Mouse (Mus musculus): Measurements from ENCODE around the gene Casp3. TPM values are rescaled to one million over a fixed set of nuclear protein-coding genes. Genes with fewer than 3 reads are reported as not detected.
"Not testable (repeated sequence)": the region's sequence is repeated elsewhere in the genome, so short reads cannot be mapped to it uniquely, and the experiment has no call there.

The Casp3 gene
- 1 to 10 TPM; 1.8 to 3.7 (median 2.3) TPM for total RNA-seq (2022)

DNA sequence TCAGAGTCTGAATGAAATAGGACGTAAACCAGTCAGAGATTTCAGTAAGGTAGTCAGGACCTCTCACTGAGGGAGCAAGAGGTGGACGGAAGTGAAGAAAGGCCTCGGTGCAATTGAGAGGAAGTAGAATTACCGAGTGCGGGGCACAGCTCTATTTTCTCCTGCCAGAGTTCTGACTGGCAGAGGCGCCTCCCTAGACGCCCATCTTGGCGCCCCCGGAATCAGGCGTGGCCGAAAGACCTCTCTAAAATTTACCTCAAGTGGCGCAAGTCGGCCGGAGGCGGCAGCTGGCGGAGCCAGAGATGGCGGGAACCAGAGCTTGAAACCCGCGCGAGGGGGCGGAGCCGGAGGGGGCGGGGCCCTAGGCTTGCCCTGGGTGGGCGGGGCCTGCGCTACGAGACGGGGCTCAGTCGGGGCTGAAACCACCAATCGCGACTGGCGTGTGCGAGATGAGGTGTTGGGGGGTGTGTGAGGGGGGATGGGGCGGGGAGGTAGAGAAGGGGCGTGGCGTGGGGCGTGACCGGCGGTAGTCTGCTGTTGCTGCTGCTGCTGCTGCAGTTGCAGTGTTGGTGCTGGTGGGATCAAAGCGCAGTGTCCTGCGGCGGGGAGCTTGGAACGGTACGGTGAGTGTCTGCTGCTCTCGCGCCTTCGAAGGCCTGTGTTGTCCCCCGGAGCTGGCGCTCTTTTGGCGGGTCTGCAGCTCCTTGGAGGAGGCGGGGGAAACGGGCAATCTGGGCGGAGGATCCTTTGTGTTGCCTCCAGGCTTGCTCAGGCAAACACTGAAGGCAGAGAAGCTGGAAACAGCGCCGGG, at the start of gene Casp3, which contains the start of gene Primpol:
TSS of gene Casp3 (plus strand) at position 413 of the 811 bp plus-strand sequence.
TSS of gene Primpol (minus strand) at position 334 of the 811 bp plus-strand sequence.
- DNase-seq (ENCODE audit: low spot score) = peak; percentile 94

DNA sequence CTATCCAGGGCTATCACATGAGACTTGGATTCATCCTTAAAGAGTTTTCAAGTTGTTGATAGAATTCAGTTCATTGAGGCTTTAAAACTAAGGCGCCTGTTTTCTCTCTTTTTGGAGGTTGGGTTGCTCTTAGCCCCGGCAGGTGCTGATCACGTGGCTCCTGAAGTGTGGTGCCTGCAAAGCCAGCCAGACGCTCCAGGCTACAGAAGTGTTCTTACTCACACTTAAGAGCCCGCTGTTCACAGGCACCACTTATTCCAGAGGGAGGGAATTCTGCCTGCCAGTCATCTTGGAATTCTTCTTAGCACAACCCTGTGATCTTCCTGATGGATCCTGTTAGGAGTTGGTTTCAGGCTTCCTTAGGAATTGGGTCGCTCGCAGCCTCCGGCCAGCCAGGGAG, 49.1 kb upstream of the Casp3 start:
- DNase-seq (ENCODE audit: low spot score) = no peak

DNA sequence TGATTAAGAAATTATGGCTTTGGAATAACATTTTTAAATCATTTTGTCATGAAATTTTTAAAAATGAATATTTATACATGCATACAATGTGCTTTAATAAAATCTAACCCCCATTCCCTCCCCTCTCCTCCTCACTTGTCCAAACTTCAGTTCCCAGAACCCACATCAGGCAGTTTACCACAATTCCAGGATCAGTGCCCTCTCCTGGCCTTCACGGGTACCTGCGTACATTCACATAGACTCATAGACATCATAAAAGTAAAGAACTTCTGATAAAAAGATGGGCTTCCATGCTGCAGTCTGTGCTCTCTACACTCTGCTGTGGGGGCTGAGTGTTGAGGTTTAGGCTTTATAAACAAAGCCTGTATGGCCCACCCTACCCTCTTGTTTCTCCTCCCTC, 48.1 kb upstream of the Casp3 start:
- no peak for DNase-seq (ENCODE audit: low spot score)

DNA sequence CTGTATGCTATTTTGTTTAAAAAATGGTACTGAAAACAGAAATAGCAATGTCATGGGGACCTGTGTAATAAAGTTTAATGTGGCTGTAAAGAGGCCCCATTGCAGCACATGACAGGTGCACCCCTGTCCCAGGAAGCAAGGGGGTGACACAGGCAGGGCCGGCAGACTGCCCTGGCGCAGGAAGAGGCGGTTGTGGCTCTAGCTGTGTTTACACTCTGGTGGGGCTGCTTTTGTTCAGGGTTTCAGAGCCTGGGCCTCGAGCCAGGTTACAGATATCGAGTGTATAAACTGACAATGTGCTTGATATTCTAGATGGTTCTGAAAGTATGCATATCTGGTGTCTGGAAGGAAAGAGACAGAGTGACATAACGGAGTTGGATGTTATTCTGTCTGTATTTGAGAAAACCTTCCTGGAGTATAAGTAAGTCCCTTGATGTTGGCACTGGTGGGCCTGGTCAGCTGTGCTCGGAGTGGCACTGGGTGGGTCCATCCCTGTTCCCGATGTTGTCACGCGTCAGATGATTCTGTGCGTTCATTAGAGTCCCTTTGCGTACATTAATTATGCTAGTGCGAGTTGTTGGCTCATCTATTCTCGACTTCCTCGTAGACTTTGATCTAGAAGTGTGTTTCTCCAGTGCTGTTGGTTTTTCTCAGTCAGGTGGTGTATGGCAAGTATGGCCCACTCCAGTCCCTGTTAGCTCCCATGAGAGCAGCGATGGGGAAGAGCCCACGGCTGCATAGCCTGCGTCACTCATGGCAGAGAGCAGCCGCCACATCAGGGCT, 47.2 kb upstream of the Casp3 start:
- DNase-seq (ENCODE audit: low spot score) = no peak

DNA sequence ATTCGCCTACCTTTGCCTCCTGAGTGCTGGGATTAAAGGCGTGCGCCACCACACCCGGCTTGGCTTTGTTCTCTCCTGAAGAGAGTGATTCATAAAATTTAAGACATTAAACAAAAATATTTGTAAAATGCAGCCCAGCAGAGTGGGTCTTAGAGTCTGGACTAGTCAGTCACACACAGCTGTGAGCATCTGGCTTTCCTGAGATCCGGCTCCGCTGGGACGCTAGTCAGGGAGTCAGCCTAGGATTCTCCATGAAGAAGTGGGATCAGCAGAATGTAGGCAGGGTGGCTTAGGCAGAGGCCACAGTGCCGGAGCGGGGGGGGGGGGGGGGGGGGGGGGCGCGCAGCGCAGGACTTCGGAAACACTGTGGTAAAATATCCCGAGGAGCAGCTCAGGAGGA, 46.4 kb upstream of the Casp3 start:
- peak; percentile 11 for DNase-seq (ENCODE audit: low spot score)

DNA sequence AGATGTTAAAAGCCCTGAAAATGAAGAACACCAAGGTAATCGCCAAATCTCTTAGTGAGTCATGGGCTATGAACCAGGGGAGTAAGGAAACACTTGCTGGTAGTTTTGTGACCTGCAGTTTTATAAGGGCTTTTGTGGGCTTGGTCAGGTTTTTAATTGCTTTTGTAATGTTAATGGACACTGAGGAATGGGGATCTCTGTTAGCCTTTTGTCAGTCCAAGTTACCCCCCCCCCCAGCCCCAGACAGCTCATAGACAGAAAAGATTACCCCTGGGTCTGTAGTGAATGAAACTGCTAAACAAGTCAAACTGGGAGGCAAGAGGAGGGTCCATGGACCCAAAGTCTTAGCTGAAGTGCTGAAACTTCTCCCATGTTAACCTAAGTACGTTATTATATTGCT, 43.6 kb upstream of the Casp3 start:
- DNase-seq (ENCODE audit: low spot score) = no peak

DNA sequence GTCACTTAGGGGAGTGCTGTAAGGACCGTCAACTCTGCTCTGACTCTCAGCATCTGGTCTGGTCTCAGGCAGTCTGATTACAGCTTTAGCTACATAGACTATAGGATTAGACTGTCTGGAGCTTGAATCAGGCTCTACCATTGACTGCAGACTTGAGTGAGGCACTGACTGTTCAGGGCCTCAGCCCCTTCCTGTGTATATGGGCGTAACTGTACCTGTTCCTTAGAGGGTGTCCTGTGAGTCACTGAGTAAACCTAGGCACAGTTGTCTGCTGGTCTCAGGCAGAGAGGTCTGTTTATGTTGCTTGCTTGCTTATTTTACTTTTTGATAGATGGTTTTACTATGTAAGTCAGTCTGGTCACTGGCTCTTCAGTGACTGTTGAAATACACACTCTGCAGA, 43.1 kb upstream of the Casp3 start:
- DNase-seq (ENCODE audit: low spot score) = no peak

DNA sequence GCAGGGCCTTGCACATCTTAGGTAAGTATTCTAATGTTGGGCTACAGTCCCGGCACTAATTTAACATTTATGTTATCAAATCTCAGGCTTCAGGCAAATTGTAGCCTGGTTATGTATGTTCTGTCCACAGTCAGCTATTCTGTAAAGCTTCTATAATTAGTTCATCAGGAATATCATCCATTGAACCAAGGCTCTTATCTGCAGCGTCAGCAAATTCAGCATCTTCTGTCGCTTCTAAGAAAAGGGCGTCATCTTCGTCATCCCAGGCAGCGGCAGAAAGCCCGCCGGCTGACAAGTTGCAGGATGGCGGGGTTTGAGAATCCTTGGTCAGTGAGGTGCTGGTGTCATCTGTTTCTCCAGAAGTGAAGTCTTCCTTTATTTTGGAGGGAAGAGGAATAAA, 38.3 kb upstream of the Casp3 start:
- DNase-seq (ENCODE audit: low spot score) = no peak

DNA sequence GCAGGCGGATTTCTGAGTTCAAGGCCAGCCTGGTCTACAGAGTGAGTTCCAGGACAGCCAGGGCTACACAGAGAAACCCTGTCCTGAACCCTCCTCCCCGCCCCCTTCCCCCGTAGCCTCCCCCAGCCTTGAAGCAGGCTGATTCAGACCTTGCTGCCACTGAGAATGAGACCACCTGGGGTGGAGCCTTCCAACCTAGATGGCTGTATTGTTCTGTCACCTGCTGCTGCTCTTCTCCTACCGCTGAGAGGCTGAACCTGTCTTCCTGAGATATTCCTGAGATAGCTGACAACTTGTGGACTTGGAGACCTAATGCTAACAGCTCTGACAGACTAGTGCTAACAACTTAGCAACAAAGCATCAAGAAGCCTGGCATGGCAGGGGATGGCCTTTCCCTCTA, 32.8 kb upstream of the Casp3 start:
- not testable (repeated sequence) for DNase-seq (ENCODE audit: low spot score)

DNA sequence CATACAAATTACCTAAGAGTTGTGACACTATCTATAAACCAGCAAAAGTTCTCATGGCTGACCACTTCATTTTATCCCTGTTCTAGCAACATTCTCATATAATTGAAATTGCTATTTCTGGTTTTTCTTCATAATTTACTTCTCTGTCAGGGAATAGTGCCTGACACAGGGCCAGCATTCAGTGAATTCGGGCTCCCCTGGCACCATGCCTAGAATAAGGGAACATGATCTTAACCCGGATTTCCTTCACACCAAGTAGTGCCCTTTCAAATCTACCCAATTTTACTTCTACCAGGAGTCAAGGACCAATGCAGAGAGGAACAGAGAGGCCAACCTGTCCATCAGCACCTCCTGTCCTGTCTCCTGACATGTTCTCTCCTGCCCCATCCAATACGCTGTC, 31.5 kb upstream of the Casp3 start:
- DNase-seq (ENCODE audit: low spot score) = no peak

DNA sequence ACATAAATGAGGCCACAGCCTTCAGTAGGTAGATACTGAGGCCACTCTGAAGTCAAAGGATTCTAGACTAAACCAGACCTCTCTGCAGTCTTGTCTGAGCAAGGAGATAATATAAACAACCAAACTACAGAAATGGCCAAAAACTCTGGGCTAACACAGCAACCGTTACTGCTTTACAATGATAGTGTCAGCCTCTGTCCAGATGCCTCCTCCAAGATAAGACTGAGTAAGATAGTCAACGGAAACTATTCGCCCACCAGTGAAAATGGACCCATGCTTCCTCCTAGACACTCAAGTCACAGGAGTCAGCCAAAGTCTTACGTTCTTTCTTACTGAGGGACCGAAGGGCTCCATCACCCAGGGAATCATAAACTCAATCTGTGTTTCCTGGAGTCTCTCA, 29.2 kb upstream of the Casp3 start:
- no peak for DNase-seq (ENCODE audit: low spot score)

DNA sequence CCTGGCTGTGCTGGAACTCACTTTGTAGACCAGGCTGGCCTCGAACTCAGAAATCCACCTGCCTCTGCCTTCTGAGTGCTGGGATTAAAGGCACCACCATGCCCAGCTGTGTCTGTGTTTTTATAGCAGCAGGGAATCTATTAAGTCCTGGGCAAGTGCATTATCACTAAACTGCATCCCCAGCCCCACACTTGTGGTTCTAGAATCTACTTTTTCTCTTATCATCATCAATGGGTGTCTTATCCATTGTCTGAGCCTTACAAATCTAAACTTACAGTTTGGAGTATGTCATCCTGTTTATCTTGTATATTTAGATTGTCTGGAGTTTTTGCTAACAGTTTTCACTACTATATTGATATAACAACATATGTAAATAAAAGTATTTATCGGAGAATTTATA, 28.4 kb upstream of the Casp3 start:
- DNase-seq (ENCODE audit: low spot score) = no peak

DNA sequence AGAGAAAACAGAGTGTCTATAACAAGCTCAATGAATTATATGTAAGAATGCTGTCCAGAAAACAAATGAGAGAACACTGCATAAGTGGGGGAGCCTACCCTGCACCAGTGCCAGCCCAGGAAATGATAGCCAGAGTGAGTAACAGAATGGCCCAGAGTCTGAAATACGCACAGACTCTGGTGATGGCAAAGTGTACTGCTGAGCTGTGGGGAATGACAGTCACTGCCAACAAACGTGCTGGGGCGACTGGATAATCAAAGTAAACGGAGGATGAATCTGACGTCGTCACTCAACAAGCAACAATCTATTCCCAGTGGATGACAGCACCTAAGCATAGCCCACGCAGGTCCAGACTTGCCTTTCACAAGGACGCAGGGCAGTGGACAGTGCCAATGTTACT, 24.0 kb upstream of the Casp3 start:
- DNase-seq (ENCODE audit: low spot score) = no peak

DNA sequence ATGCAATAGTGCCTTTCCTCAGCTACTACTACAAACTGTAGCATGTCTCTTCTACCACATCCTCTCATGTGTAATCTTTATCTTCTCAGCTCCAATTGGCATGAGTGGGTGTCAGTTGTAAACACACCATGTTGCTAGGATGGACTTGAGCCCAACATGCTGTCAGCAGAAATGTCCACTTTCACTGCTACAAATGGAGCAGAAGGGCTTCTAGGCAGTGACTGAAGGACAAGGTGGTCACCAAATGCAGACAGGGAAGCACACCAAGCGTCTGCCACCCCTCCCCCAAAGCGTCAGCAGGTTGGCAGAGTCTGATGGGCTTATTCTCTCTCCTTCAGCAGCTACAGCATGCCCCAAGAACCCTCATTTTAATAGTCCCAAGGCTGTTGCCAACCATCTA, 23.3 kb upstream of the Casp3 start:
- DNase-seq (ENCODE audit: low spot score) = no peak

DNA sequence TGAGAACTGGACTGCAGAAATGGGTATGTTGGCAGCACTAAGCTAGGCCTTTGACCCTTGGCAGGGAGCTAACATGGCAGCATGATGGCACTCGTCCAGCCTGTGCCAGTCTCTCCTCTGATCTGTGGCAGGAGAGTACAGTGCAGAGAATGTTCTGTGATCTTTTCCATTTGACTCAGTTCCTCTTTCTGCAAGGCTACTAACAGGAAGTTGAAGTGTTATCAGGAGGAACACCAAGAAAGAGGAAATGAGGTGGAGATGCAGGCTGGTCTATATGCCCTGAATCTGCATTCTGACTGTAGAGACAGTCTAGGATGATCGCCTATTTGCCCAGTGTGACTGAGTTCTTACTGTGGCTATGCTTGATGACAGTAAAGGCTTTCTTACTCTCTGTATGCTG, 21.5 kb upstream of the Casp3 start:
- DNase-seq (ENCODE audit: low spot score) = peak; percentile 27

DNA sequence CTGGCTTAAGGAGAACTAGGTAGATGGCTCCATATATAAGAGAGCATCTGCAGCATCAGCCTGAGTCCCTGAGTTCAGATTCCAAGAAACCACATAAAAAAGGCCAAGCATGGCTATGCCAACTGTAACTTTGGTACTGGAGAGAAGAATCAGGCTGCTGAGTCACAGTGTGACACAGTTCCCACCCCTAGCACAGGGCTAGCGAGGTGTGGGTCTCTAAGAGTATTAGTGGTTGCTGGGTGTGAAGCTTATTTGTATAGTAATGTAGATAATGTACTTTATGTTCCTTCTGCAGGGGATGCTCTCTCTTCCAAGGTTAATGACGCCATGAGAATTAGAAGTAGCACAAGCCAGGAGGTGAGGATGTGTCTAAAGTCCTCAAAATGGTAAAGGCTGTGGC, 20.6 kb upstream of the Casp3 start:
- DNase-seq (ENCODE audit: low spot score) = no peak

DNA sequence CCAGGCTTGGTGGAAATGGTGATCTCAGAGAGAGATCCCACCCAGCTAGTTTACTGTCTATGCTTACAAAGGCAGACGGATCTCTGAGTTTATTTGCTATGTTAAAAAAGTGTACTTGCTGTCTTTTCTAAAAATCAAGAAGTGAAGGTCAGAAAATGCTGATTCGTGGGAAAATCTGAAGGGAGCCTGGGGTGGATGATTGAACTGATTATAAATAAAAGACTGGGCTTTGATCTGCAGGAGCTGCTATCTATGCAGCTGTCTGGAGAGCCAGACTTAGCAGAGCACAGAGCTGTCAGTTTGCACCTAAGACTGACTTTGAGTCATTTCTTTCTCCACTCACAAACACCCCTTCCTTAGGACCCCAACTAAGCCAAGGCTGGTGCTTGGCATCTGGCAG, 19.7 kb upstream of the Casp3 start:
- DNase-seq (ENCODE audit: low spot score) = no peak

DNA sequence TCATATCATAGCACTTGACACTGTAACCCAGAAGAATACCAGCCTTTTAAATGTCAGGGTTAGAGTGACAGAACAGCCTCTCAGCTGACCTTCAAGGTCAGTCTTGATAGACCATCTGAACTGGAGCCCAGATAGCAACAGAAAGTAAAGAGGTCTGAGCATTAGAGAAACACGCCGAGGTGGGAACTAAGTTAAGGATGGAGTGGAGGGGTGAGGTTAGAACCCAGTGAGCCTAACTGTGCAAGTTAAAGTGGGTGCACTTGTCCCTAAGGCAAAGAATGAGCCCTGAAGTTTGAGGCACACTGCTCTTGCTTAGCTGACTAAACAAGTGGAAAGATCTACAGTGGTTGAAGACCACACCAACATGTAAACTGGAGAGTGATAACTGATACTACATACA, 19.0 kb upstream of the Casp3 start:
- DNase-seq (ENCODE audit: low spot score) = no peak

DNA sequence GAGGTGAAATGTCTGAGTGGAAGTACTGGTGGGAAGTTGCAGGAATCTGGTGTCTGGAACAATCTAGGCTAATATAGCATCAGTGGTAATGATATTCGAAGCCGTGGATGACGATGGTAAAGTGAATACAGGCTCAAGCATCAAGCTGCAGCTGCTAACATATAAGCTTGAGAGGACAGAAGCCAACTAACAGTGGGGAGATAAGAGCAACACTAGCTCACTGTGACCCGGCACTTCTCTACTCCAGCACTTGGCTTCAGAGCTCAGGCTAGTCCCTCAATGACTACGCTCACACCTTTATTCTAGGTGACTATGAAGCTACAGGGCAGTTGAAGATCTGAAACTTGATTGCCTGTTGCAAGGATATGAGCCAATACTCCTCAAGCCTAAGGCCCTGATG, 18.3 kb upstream of the Casp3 start:
- DNase-seq (ENCODE audit: low spot score) = no peak

DNA sequence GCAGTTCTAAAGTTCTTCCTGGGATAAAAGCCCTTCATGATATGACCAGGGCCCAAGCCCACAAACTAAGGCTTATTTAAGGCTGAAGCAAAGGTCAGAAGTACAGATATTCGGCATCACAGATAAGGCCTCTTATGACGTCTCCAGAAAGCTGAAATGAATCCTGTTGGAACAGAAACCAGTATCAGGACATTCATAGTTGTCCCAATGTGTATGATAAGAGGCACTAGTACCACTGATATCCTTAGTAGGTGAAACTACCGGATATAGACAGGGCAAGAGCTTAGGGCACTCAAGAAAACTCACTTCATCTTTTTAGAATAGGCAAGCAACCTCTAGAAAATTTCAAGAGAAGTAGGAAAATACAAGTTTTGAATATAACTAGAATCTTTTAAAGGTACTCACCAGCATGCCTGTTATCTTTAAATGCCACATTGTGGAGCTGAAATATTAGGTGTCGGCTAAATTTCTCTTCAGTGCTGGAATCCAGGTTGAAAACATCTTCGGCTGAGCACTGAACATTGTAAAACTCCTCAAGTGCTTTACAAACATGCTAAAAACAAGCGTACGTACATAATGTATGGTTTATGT, 17.7 kb upstream of the Casp3 start:
- DNase-seq (ENCODE audit: low spot score) = no peak

DNA sequence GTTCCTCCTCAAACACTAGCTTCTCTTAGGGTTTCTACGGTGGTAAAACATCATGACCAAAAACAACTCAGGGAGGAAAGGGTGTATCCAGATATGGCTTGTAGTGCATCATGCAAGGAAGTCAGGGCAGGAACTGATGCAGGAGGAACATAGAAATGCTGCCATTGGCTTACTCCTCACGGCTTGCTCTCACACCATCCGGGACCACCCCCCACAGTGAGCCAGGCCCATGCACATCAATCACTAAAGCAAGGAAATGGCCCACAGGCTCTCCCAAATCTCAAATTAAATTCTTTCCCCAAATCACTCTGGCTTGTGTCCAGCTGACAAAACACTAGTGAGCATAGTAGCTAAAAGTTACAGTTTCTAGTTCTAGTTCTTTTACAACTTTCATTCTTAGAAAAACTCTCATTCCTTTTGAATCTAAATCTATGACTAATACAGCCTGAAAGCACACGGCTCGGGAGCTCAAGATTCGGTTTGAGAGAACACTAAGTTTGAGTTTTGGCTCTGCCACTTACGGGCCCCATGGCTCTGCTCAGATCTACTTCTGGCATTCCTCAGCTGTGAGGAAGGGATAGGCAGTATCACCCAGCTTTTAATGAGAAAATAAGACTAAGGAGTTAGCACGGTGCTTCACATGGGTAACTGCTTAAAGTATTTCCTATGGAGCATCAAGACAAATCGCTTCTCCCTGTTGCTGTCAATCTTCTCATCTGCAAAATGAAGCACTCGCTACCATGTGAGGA, 16.0 kb upstream of the Casp3 start:
- DNase-seq (ENCODE audit: low spot score) = no peak

DNA sequence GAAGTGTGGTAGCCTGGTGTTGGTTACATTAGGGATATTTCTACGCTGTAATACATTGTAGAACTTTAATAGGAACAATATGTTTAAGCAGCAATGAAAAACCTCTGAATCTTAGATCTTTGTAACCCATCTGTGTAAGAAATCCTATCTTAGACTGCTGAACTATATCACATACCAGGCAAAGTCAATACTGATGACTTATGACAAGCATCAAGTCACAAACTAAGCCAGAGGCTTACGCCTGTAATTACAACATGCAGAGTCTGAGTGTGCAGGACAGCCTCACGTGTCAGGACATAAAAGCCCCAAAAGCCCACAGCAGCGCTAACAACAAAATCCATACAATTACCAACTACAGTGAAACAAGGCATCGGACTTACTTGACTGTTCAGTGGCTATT, 13.5 kb upstream of the Casp3 start:
- DNase-seq (ENCODE audit: low spot score) = no peak

Data from heart, adult 8-10 months (tissue).